Comparison of ENCODE assay signal across 10 mouse cellular contexts in the genomic region with DNA sequence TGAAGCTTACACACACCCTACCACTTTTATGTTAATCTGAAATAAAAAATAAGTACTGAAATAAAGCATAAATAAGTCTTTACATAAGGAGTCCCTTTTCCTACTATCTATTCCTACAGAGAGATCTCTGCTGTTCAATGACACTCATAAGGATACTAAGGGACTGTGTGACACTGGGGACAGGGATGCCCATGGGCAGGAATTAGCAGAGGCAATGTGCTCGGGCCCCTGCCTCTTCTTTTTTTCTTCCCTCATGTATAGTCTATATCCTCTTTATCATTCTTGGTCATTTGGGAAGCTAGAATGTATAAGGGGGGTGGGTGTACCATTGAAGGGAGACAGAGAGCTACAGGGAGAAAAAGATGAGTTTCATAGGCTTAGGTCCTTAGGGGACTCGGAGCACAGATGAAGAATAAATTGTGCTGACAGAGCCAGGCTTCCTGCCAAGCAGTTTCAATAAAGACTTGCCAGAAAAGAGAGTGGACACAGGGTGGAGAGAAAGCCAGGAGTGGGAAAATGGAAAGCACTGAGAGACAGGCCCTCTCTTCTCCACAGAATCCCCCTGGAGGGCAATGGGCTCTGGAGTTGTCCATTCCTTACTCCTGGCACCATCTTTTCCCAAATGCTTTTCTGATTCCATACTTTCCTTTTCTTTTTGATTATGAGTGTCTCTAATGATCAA.
A peak's percentile ranks its signal among the peaks of the same experiment; 100 is the strongest.
DNase-seq lines count a peak whose midpoint lies in the region.
"Had no signal": no experiment of that assay in that cellular context is flagged by ENCODE, and none has a peak within 500 bp of the region (broad histone marks: within the 10 kb centered on the region; RNA-seq: fewer than 3 reads in every experiment).

No protein-coding gene starts in this region.

- DNase-seq in cerebellum, postnatal 10 days = peak; percentile 87 to 89
- no peak for DNase-seq in cerebellum, adult 8-10 months
- peak; percentile 8 to 24 for DNase-seq in layer of hippocampus, postnatal 10 days (ENCODE audit: low spot score in 2 of 2)
- DNase-seq in layer of hippocampus, adult 18-20 months (ENCODE audit: low spot score in 2 of 2) = no peak
- peak; percentile 69 for DNase-seq in Muller cell, postnatal 12 days (ENCODE audit: inconsistent ontology term)
- peak; percentile 65 for DNase-seq in kidney, postnatal 14 days
- DNase-seq in layer of hippocampus, postnatal 25 days (ENCODE audit: extremely low spot score in 1 of 2, low spot score in 1 of 2) = no peak
- DNase-seq in adrenal gland, adult 2 months = no peak
- DNase-seq: cerebellum, adult 18-20 months; spleen, adult 18-20 months had no signal

Comparison
In these comparisons a context has a peak if more than half of its experiments do, and no peak if none do; other contexts are left out.
1. DNase-seq: peak in cerebellum, postnatal 10 days (2 of 2), layer of hippocampus, postnatal 10 days (2 of 2), Muller cell, postnatal 12 days (single experiment) and kidney, postnatal 14 days (single experiment); none in cerebellum, adult 8-10 months (single experiment), layer of hippocampus, adult 18-20 months (0 of 2), layer of hippocampus, postnatal 25 days (0 of 2) and adrenal gland, adult 2 months (single experiment).